Mouse (Mus musculus) lung, embryonic 15.5 days (tissue): ENCODE data around the gene Glt6d1. TPM values are rescaled to one million over a fixed set of nuclear protein-coding genes. Genes with fewer than 3 reads are reported as not detected.

Source experiments
- ATAC-seq: fragments of 200-750 bp; cut with Nextera tagmentation; 2 replicates; pipeline ENCODE4 v1.8.0; 2017; ENCODE audit warnings: moderate number of reproducible peaks, borderline replicate concordance; ENCODE audit not compliant: low FRiP score, low TSS enrichment; ENCODE audit errors: extremely low read depth
- H3K27ac ChIP-seq: fragments of 300-500 bp; sonication (generic); 2 replicates; pipeline ENCODE4 v1.5.1; 2015; ENCODE audit warnings: moderate library complexity, mild to moderate bottlenecking, inconsistent platforms
- H3K27me3 ChIP-seq: fragments of 300-500 bp; sonication (generic); 2 replicates; pipeline ENCODE4 v1.6.1; 2015; ENCODE audit warnings: inconsistent platforms
- H3K36me3 ChIP-seq: fragments of 300-500 bp; sonication (generic); 2 replicates; pipeline ENCODE4 v1.6.1; 2015; ENCODE audit warnings: inconsistent platforms
- H3K4me1 ChIP-seq: fragments of 300-500 bp; sonication (generic); 2 replicates; pipeline ENCODE4 v1.6.1; 2015; ENCODE audit warnings: inconsistent platforms
- H3K4me2 ChIP-seq: fragments of 300-500 bp; sonication (generic); 2 replicates; pipeline ENCODE4 v1.6.1; 2015; ENCODE audit warnings: inconsistent platforms, mild to moderate bottlenecking, moderate library complexity
- H3K4me3 ChIP-seq: fragments of 300-500 bp; sonication (generic); 2 replicates; pipeline ENCODE4 v1.5.1; 2015; ENCODE audit warnings: mild to moderate bottlenecking, inconsistent platforms
- H3K9ac ChIP-seq: fragments of 300-500 bp; sonication (generic); 2 replicates; pipeline ENCODE4 v1.6.1; 2015; ENCODE audit warnings: inconsistent platforms
- H3K9me3 ChIP-seq: fragments of 300-500 bp; sonication (generic); 2 replicates; pipeline ENCODE4 v1.6.1; 2016; ENCODE audit warnings: inconsistent platforms
- WGBS: fragments of 180-500 bp; shearing (Covaris S2); methylation state at CpG from one replicate; pipeline ENCODE4 v1.1.7; 2015; 5-methylcytosine and 5-hydroxymethylcytosine counted together
- polyA plus RNA-seq: library from polyadenylated mRNA; unstranded; fragments of >200 nt; fragmentation: Nextera tagmentation; extraction: Ambion mirVana; gene quantifications from 2 replicates; pipeline ENCODE4 v1.2.1, GENCODE M21; 2015

The Glt6d1 gene
- polyA plus RNA-seq, 1 experiment from 2014 or later: not detected

DNA sequence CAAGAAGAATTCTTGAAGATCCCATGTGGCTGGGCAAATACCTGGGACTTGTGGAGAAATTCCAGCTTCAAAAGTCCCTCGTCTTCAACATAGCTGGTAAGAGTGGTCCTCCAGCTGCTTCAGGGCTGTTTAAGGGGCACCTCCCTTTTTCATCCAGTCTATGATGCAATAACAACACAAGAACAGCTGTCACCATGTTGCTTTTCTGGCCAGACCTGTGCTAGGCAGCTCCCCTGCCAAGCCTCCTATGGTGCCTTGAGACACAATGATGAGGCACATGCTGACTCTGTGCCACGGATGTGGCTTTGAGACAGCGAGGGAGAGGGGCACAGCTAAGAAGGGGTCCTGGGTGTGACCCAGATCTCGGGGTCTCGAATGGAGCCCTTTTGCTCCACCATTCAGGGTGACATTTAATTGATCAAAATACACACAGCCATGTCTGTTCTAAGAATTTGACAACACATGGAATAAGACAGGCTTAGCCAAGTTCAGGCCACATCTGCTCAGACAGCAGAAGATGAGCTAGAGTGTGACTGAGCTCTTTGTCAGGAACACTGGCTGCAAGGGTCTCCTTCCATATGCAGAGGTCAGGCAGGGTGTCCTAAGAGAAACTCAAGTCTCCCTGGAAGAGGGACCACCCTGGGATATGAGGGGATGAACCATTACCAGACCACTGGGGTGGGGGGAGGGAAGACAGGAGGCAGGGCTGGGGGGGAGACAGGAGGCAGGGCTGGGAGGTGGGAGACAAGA, 29.9 kb downstream of the Glt6d1 start:
- WGBS: 42% methylated on average over 5 of the region's 5 CpGs

DNA sequence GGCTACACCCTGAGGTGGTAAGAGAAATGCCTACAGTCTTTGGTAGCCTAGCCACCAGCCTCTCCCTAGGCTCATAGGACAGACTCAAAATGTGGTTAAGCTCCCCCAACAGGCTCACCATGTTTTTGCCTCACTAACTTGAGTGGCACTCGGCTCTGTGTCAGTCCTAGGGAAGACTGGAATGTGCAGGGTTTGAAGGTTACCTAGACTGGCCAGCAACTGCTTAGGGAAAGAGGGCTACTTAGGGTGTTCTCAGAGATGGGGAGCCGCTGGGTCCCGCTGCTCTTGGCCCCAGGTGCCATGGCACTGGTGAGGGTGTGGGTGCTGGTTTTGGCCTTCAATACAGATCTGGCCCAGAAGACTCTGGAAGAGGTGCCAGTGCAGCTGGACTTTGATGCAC, 33.7 kb downstream of the Glt6d1 start, which contains the start of gene Gm13539:
Gene Gm13539, plus strand, starts transcription at position 301 of the 400 bp plus-strand sequence.
- WGBS: 74% methylated on average over 3 of the region's 3 CpGs
- no peaks in the 10 kb centered on the region for H3K36me3 ChIP-seq
- no peaks in the 10 kb centered on the region for H3K27me3 ChIP-seq
- H3K4me1 ChIP-seq: no peaks in the 10 kb centered on the region
- no peak within 1 kb of the TSS for H3K4me3 ChIP-seq
- H3K9ac ChIP-seq: no peak within 1 kb of the TSS
- no peak for ATAC-seq
- H3K27ac ChIP-seq: no peak within 1 kb of the TSS
- H3K9me3 ChIP-seq: no peaks in the 10 kb centered on the region
- H3K4me2 ChIP-seq: no peak within 1 kb of the TSS

More for the DNA sequence above, 29.9 kb downstream of the Glt6d1 start:
- Histone ChIP-seq H3K27me3 (no peaks in the 10 kb centered on the region), H3K9me3 (no peaks in the 10 kb centered on the region), H3K9ac (no peak overlapping the region), H3K4me2 (no peak overlapping the region), H3K4me3 (no peak overlapping the region), H3K4me1 (no peaks in the 10 kb centered on the region), H3K36me3 (no peaks in the 10 kb centered on the region), H3K27ac (no peak overlapping the region)
- no peak for ATAC-seq

DNA sequence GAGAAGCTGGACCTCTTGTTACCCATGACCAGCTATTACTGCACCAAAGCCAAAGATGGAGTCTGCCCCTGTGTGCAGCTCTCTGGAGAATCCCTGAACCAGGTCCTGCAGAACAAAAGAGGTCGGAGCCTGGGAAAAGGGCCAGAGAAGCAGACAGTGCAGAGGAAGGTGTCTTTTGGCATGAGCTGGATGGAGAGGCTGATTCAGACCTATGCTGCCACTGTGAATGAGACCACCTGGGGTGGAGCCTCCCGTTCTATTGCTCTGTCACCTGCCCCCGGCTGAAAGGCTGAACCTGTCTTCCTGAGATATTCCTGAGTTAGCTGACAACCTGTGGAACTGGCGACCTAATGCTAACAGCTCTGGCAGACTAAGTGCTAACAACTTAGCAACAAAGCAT, 34.7 kb downstream of the Glt6d1 start:
- ATAC-seq: no peak
- H3K27me3 ChIP-seq: no peaks in the 10 kb centered on the region
- H3K9ac ChIP-seq: no peak overlapping the region
- H3K4me3 ChIP-seq: no peak overlapping the region
- no peak overlapping the region for H3K4me2 ChIP-seq
- H3K27ac ChIP-seq: no peak overlapping the region
- WGBS: 30% methylated on average over 4 of the region's 4 CpGs
- H3K4me1 ChIP-seq: no peaks in the 10 kb centered on the region
- H3K9me3 ChIP-seq: no peaks in the 10 kb centered on the region
- H3K36me3 ChIP-seq: no peaks in the 10 kb centered on the region

DNA sequence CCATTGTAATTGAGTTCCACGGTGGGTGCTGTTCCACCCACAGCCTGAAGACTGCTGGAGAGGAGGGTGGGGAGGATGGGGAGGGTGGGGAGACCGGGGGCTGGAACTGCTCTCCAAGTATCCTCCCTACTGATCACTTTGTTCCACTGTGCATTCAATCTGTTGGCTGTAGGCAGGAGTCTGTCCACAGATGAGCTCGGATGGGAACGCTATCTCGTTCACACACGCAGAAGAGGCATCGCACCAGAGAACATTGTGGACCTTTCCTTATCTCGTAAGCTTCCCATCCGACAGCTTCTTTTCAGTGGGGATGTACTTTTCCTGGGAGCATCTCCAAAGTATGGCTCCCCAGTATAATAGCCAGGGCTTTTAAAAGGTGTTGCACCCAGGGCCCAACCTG, 36.6 kb downstream of the Glt6d1 start:
- 81% methylated on average over 9 of the region's 9 CpGs for WGBS
- H3K4me3 ChIP-seq: no peak overlapping the region

DNA sequence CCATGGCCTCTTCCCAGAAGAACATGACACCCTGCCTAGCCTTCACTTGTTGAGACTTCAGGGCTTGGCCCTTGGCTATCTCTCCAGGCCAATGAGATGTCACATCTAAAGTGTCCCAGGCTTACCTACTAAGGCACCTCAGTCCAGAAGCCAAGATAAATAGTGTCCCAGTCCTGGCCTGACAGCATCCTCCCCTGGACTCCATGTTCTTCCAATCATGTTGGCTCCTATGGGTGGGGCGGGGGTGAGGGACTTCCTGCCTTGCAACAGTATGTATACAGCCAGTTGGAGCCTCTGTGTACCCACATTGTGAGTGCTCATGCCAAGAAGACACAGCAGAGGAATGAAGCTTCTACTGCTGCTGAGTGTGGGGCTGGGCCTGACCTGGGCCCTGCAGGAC, 38.9 kb downstream of the Glt6d1 start, which contains the start of gene Lcn11:
Gene Lcn11, plus strand, starts transcription at position 301 of the 400 bp plus-strand sequence.
- Histone ChIP-seq H3K9me3 (no peaks in the 10 kb centered on the region), H3K4me1 (no peaks in the 10 kb centered on the region), H3K4me2 (no peak within 1 kb of the TSS), H3K27ac (no peak within 1 kb of the TSS), H3K9ac (no peak within 1 kb of the TSS), H3K36me3 (no peaks in the 10 kb centered on the region), H3K27me3 (no peaks in the 10 kb centered on the region), H3K4me3 (no peak within 1 kb of the TSS)
- 96% methylated on average over 1 of the region's 1 CpGs for WGBS
- no peak for ATAC-seq

More for the DNA sequence above, 36.6 kb downstream of the Glt6d1 start:
- no peaks in the 10 kb centered on the region for H3K27me3 ChIP-seq
- H3K9ac ChIP-seq: no peak overlapping the region
- H3K4me1 ChIP-seq: no peaks in the 10 kb centered on the region
- H3K36me3 ChIP-seq: no peaks in the 10 kb centered on the region
- H3K9me3 ChIP-seq: no peaks in the 10 kb centered on the region
- H3K27ac ChIP-seq: no peak overlapping the region
- ATAC-seq: no peak
- no peak overlapping the region for H3K4me2 ChIP-seq

DNA sequence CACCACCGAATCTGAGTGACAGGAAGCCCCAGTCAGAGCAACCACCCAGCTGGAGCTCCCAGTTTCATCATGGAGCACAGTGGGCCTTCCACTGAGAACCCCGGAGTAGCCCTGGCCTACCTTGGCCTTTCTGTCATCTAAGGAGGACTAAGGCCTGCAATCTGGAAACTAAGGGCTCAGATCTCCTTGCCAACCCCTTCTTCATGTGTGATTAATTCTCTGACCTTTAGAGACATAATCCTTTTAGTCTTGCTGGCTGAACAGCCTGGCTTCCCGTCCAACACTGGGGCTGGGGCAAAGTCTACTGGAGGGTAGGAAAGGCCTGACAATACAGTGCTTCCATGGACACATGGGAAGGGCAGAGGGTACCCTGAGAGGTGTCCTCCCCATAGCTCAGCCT, 39.7 kb downstream of the Glt6d1 start:
- no peak overlapping the region for H3K4me3 ChIP-seq
- ATAC-seq: no peak
- no peak overlapping the region for H3K4me2 ChIP-seq
- no peaks in the 10 kb centered on the region for H3K4me1 ChIP-seq
- no peak overlapping the region for H3K9ac ChIP-seq
- WGBS: 66% methylated on average over 3 of the region's 3 CpGs
- no peaks in the 10 kb centered on the region for H3K27me3 ChIP-seq
- H3K27ac ChIP-seq: no peak overlapping the region
- no peaks in the 10 kb centered on the region for H3K36me3 ChIP-seq
- no peaks in the 10 kb centered on the region for H3K9me3 ChIP-seq

DNA sequence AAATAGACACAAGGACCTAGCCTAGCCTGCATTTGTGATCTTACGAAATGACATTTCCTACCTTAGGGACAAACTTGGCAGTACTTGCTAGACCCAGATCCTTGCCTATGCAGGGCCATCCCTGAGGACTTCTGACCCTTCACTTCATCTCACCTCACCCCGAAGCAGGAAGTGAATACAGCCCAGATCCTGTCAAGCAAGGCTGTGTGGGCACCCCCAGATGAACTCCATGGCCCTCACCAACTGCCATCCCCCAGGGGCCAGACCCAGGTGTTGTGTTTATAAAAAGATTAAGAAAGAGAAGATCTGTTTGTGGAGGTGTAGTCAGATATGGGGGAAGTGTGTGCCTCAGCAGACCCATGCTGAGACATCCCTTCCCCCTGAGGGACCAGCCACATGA, 41.0 kb downstream of the Glt6d1 start:
- H3K4me3 ChIP-seq: no peak overlapping the region
- H3K9ac ChIP-seq: no peak overlapping the region
- H3K9me3 ChIP-seq: no peaks in the 10 kb centered on the region
- ATAC-seq: no peak
- H3K36me3 ChIP-seq: no peaks in the 10 kb centered on the region
- no peak overlapping the region for H3K27ac ChIP-seq
- H3K4me2 ChIP-seq: no peak overlapping the region
- H3K27me3 ChIP-seq: no peaks in the 10 kb centered on the region
- WGBS: 68% methylated on average over 2 of the region's 2 CpGs
- no peaks in the 10 kb centered on the region for H3K4me1 ChIP-seq

DNA sequence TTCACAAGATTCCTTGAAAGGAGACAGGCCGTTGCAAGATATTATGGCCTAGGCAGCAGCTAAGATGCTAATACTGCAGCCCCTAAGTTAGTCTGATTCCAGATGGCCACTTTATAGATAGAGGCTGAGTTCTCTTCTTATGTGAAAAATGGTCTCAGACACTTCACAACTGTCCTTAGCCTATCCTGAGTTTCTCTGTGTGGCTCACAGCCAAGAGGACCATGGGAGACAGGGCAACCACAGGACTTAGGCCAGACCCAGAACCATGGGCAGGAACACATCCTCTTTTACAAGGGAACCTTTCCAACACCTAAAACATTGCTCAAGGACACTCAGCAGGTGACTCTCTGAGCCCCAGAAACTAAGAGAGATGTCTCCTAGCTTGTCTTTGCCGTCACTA, 42.1 kb downstream of the Glt6d1 start:
- H3K4me1 ChIP-seq: no peaks in the 10 kb centered on the region
- no peak overlapping the region for H3K4me3 ChIP-seq
- no peaks in the 10 kb centered on the region for H3K36me3 ChIP-seq
- H3K9me3 ChIP-seq: no peaks in the 10 kb centered on the region
- 83% methylated on average over 2 of the region's 2 CpGs for WGBS
- H3K27me3 ChIP-seq: no peaks in the 10 kb centered on the region
- H3K9ac ChIP-seq: no peak overlapping the region
- ATAC-seq: no peak
- H3K27ac ChIP-seq: no peak overlapping the region
- no peak overlapping the region for H3K4me2 ChIP-seq

DNA sequence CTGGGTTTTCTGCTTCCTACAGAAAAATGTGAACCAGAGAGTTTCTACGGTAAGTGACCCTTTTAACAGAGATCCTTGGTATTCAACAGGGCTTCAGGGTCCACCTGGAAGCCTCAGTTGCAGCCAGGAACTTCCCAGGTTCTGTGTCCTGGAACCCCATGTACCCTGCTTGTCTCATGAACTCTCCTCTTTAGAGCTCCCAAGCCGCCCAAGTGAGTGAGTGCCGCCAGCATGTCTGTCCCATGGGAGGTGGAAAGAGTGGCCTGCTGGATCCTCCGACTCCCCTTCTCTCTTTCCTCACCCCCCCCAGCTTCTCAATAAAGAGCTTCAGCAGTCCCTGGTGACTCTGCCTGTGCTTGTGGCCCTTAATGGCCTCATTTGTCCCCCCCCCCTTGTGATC, 47.9 kb downstream of the Glt6d1 start:
- ATAC-seq: no peak
- Histone ChIP-seq H3K4me1 (no peaks in the 10 kb centered on the region), H3K9ac (no peak overlapping the region), H3K9me3 (no peaks in the 10 kb centered on the region), H3K36me3 (no peaks in the 10 kb centered on the region), H3K27ac (no peak overlapping the region), H3K4me2 (no peak overlapping the region), H3K27me3 (no peaks in the 10 kb centered on the region), H3K4me3 (no peak overlapping the region)
- 71% methylated on average over 4 of the region's 4 CpGs for WGBS

DNA sequence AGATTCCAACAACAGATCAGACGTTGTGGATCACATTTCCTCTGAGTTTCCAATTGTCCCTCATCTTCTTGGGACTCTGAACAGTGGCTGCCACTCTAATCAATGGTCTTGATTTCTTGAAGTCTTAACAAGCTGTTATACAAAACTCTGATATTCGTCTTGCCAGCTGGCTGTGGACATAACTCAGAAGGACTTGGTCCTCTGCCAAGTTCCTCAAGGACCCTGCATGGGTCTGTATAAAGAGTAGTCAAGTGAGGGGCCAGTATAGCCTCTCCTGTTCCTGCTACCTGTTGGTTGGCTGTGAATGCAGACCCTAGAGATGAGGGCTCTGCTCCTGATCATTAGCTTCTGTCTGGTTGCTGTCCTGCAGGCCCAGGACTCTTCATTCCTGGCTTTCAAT, 50.4 kb downstream of the Glt6d1 start, which contains the start of gene Lcn3:
Gene Lcn3, plus strand, starts transcription at position 301 of the 400 bp plus-strand sequence.
- ATAC-seq: no peak; the same call in 1 of the 2 replicates
- Histone ChIP-seq H3K27ac (no peak within 1 kb of the TSS), H3K9ac (no peak within 1 kb of the TSS), H3K4me1 (no peaks in the 10 kb centered on the region), H3K36me3 (no peaks in the 10 kb centered on the region), H3K27me3 (no peaks in the 10 kb centered on the region), H3K4me3 (no peak within 1 kb of the TSS), H3K4me2 (no peak within 1 kb of the TSS), H3K9me3 (no peaks in the 10 kb centered on the region)
- WGBS: 13% methylated on average over 2 of the region's 2 CpGs

DNA sequence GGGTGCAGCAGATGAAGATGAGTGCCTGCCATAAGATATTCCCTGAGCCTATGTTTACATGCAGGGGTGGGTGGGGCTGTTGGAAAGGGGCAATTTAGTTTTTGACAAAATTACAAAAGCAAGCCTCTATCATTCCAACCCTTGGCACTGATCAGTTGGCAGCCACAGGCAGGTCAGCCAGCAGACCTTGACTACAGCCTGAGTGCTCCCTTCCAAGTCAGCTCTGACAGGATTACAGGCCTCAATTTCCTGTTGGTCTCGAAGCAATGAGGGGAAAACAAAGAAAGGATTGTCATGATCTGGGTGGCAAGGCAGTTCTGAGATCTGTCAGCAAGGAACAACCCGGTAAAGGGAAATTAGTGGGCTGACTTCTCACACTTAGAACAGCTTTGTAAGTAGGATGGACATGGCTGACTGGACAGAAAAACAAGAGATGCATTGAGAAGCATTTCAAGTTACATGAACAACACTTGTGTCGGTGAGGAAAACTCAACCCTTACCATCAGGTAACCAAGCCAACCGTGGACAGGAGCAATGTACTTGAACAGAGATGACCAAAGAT, 57.5 kb downstream of the Glt6d1 start:
- Histone ChIP-seq H3K9ac (no peak overlapping the region), H3K4me2 (no peak overlapping the region), H3K36me3 (no peaks in the 10 kb centered on the region), H3K27me3 (no peaks in the 10 kb centered on the region), H3K27ac (no peak overlapping the region), H3K4me1 (no peaks in the 10 kb centered on the region), H3K4me3 (no peak overlapping the region), H3K9me3 (no peaks in the 10 kb centered on the region)
- WGBS: 60% methylated on average over 4 of the region's 4 CpGs
- ATAC-seq: no peak

DNA sequence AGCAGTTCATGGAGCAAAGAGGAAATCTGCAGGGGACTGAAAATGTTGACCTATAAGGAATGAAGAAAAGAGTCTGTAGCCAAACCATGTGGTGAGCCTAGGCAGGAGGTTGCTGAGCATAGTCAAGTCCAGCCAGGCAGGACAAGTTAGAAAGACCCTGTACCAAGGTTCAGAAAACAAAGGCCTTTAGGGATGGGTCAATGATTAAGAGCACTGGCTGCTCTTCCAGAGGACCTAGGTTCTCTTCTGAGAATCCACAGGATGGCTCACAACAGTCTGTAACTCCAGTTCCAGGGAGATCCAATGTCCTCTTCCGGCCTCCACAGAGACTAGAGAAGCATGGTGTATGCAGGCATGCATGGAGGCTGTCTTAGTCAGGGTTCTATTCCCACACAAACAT, 61.4 kb downstream of the Glt6d1 start:
- Histone ChIP-seq H3K27ac (no peak overlapping the region), H3K4me1 (no peaks in the 10 kb centered on the region), H3K4me2 (no peak overlapping the region), H3K27me3 (no peaks in the 10 kb centered on the region), H3K4me3 (no peak overlapping the region), H3K9me3 (no peaks in the 10 kb centered on the region), H3K9ac (no peak overlapping the region), H3K36me3 (no peaks in the 10 kb centered on the region)
- ATAC-seq: no peak
- 96% methylated on average over 1 of the region's 1 CpGs for WGBS
